Mouse (Mus musculus) kidney, adult 18-20 months (tissue): Measurements from ENCODE around the gene Slc52a3.
A peak's percentile ranks its signal among the peaks of the same experiment; 100 is the strongest.

Source experiments
- DNase-seq: peaks from one replicate; pipeline ENCODE4 v3.0.0; 2021

The Slc52a3 gene

DNA sequence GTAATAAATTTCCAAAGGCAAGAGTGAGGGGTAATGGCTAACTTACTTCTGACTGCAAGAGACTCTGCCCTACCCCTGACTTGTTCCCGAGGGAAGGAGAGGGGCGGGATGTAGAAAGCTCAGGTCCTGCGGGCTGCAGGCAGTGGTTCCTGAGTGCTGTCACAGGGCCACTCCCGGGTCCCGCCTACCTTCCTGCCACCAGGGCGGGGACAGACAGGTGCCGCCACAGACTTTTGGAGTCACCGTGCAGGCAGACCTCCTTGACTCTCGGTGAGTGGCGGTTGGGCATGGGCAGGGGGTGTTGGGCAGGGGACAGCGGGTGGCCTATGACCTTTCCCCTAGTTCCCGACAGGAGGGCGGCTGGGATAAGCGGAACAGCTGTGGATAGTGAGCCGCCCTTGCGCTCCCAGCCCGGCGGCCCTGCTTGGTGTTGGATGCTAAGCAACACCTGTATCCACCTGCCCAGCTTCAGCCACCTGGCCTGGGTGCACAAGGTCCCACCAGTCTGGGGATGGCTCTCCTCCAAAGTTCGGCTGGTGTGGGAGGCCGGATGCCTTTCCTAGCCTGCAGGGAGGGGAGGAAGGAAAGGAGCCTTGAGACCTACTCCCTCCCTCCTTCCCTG lies 3.5 kb downstream of the Slc52a3 start:
- DNase-seq, result peak; percentile 71

DNA sequence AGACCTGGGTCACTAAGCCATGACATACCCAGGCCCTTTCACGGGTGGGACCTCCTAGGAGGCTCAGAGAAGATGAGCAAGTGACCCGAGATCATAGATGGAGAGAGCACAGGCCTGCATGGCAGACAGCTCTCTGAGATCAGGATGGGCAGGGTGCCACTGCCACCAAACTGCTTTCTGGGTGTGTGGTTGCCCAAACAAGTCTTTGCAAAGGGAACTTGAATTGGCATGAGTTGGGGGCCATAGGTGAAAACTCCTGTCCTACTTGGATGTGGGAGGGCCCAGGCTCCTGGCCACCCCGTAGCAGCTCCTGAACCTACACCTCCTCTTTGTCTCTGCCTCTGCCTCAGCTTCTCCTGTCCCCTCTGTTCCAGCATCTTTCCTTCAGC lies 4.0 kb downstream of the Slc52a3 start:
- DNase-seq, result no peak

DNA sequence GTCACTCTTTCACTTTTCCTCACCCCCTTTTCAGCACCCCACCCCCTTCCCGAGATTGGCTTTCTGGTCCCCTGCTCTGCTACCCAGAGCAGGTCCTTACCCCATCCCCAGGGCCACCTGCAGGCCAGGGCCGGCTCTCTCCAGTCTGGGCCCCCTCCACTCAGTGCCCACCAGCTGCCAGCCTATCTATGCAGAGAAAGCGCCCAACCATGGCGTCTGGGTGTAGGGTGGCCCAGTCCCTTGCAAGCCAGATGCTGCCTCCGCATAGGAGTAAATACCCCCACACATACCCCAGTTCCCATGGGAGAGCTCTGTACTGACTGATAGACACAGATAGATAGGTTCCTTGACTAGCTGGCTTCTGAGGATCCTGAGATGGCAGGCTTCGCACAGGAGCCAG lies 4.4 kb downstream of the Slc52a3 start:
- DNase-seq, result no peak

- no peak for DNase-seq
Measured at GRCm38 (mm10) chr2:152002529-152002928, 6.2 kb downstream of the Slc52a3 start.

GRCm38 (mm10) chr2:152007783-152008182 lies 11.5 kb downstream of the Slc52a3 start:
- peak; percentile 54 for DNase-seq

GRCm38 (mm10) chr2:152009061-152009779 lies 12.9 kb downstream of the Slc52a3 start:
- no peak for DNase-seq

DNA sequence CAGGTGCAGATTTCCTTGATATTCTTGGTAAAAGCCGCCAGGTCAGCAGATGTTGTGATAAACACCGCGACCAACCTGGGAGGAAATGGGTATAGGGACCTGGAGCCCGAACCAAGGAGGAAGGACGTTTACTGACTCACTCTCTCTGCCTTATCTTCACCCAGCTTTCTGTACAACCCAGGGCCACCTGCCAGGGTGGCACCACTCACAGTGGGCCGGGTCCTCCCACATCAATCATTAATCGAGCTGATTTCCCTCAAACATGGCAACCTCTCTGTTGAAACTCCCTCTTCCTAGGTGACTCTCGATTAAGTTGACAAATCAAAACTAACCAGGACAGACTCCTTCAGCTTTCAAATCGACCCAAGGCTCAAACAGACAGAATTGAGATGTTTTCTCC lies 13.9 kb downstream of the Slc52a3 start:
- peak; percentile 31 for DNase-seq

GRCm38 (mm10) chr2:152010661-152011060 lies 14.3 kb downstream of the Slc52a3 start:
- peak; percentile 31 for DNase-seq

GRCm38 (mm10) chr2:152011724-152012123 lies 15.4 kb downstream of the Slc52a3 start:
- DNase-seq, result peak; percentile 83

GRCm38 (mm10) chr2:152012222-152012621 lies 15.9 kb downstream of the Slc52a3 start:
- DNase-seq, result no peak

GRCm38 (mm10) chr2:152012701-152013100 lies 16.4 kb downstream of the Slc52a3 start:
- no peak for DNase-seq

DNA sequence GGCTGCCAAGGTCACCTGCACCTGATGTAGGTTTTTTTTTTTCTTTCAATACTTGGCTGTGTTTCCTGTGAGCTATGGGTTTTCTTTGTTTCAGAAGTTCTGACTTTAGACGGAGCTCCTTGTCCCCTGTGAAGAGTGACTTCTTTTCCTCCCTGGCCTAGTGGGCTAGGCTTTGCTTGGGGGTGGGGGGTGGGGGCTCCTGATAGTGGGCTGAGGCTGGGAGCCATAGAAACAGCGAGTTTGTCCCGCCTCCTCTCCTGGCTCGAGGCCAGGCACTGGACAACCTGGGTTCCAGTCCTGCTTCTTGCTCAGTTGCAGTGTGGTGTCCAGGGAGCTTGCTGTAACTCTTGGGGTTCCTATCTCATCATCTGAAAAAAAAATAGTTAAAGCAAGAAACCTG lies 19.7 kb downstream of the Slc52a3 start:
- DNase-seq, result no peak

DNA sequence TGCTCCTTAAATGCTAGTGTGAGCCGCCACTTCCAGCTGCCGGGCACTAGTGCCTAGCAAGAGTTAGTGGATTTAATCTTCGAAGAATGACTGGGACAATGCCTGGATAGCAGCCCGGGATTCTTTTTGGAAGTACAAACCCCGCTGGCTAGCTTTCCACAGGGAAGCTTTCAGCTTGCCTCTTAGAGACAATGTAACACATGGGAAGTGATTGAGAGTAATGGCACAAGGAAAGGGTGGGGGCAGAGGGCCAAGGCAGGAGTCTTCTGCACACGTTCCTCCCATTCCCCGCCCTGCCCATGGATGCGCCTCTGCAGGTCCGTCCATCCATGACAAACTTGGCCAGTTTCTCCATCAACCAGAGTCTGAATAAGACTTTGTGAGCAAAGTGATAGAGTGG lies 20.4 kb downstream of the Slc52a3 start:
- DNase-seq, result no peak

DNA sequence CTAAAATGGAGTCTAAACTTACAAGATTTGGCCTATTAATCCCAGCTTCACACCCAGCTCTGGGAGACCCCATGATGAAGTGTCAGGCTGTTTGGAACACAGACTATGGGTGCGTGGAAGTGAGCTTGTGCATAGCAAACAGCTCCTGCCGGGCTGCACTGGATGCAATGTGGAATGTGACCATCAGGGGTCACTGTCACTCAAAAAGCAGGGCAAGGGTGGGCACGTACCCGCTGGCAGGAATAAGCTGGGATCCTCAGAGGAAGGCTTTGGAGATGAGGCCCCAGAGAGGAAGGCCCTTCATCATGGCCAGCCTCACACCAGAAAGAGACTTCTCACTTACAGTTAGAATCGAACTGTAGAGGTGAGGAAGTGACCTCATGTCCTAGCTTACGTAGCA lies 23.9 kb downstream of the Slc52a3 start:
- DNase-seq, result peak; percentile 55

DNA sequence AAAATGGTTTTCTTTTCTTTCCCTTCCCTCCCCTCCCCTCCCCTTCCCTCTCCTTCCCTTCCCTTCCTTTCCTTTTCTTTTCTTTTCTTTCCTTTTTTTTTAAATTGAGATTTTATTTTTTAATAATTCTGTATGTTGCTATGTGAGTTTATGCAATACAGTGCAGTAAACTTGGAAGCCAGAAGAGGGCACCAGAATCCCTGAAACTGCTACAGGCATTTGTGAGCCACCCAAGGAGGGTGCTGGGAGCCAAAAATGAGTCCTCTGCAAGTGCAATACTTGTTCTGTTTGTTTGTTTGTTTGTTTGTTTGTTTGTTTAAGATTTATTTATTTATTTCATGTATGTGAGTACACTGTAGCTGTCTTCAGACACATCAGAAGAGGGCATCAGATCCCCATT lies 25.7 kb downstream of the Slc52a3 start:
- DNase-seq, result no peak

- no peak for DNase-seq
Measured at GRCm38 (mm10) chr2:152024883-152025422, 28.6 kb downstream of the Slc52a3 start.

GRCm38 (mm10) chr2:152029252-152030082 lies 33.2 kb downstream of the Slc52a3 start:
- DNase-seq, result peak; percentile 87

GRCm38 (mm10) chr2:152030986-152031385 lies 34.7 kb downstream of the Slc52a3 start:
- no peak for DNase-seq

GRCm38 (mm10) chr2:152040101-152040500 lies 43.8 kb downstream of the Slc52a3 start:
- DNase-seq, result no peak

DNA sequence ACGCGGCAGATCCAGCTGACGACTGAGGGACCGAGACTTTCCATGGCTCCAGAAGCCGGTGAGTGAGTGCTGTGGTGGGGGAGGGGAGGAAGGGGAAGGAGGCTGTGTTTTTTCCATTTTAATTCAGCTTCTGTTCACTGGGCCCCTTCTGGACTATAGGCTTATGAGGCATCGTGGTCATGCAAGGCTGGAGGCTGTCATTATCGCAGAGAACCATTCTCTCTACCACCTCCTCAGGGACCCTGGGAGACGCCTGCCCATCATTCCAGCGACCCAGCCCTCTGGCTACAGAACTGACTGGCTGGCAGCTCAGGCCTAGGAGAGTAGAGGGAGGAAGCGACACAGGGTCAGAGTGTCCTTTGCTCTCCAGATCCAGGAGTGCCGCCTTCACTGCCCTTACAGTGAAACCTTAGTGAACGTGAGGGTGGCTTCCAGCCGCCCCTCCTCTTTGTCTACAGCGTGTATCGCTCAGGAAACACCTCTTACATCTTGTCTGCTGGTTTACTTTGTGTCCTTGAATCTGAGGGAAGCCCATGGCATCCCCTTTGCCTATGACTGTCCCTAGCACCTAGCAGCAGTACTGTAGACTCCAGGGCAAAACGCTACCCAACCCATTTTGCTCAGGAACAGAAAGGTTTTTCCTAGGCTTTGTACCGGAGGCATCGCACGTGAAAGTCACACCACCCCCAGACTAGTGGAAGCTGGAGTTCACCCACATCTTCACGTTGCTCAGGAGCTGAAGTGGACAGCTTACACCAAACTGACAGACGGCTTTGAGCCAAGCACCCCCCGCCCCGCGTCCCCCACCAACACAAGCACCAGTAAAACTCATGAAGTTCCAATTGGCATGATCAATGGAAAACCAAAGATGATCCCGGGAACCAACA lies 51.0 kb downstream of the Slc52a3 start:
- no peak for DNase-seq

- no peak for DNase-seq
Measured at GRCm38 (mm10) chr2:152048003-152048980, 52.0 kb downstream of the Slc52a3 start.
